Mouse (Mus musculus): Measurements from ENCODE around the gene Tnip2. TPM values are rescaled to one million over a fixed set of nuclear protein-coding genes. Genes with fewer than 3 reads are reported as not detected.
A peak's percentile ranks its signal among the peaks of the same experiment; 100 is the strongest.

Gene Tnip2
- polyA plus RNA-seq, 1 experiment from 2014 or later = 16.2 TPM

- no peaks in the 10 kb centered on the region for H3K36me3 ChIP-seq (ENCODE audit: insufficient read depth)
- DNase-seq (no peak), ATAC-seq (ENCODE audit: insufficient read depth) (no peak)
- no peak overlapping the region for H3K27ac ChIP-seq (ENCODE audit: low read depth)
- WGBS = 63% methylated on average over 1 of the region's 1 CpGs
- H3K4me3 ChIP-seq (ENCODE audit: low read depth, low read length) = no peak overlapping the region
- H3K4me1 ChIP-seq (ENCODE audit: insufficient read depth) = no peaks in the 10 kb centered on the region
- TF ChIP-seq CTCF (IDR thresholded peaks at IDR 0.05; ENCODE audit: low read depth) = no peak
- no peak overlapping the region for H3K4me2 ChIP-seq
- H3K9me3 ChIP-seq (ENCODE audit: low read depth, low read length) = no peaks in the 10 kb centered on the region
- H3K9ac ChIP-seq = no peak overlapping the region
- no peaks in the 10 kb centered on the region for H3K27me3 ChIP-seq (ENCODE audit: insufficient read depth, low read length)
Measured at GRCm38 (mm10) chr5:34542166-34542565, 28.4 kb upstream of the Tnip2 start.

GRCm38 (mm10) chr5:34539121-34539520, 25.3 kb upstream of the Tnip2 start:
- no peak overlapping the region for H3K9ac ChIP-seq
- H3K27me3 ChIP-seq (ENCODE audit: insufficient read depth, low read length) = no peaks in the 10 kb centered on the region
- TF ChIP-seq CTCF (IDR thresholded peaks at IDR 0.05; ENCODE audit: low read depth) = no peak
- no peak overlapping the region for H3K27ac ChIP-seq (ENCODE audit: low read depth)
- DNase-seq (no peak), ATAC-seq (ENCODE audit: insufficient read depth) (no peak)
- 77% methylated on average over 2 of the region's 2 CpGs for WGBS
- H3K4me2 ChIP-seq = no peak overlapping the region
- H3K4me1 ChIP-seq (ENCODE audit: insufficient read depth) = no peaks in the 10 kb centered on the region
- H3K9me3 ChIP-seq (ENCODE audit: low read depth, low read length) = no peaks in the 10 kb centered on the region
- H3K4me3 ChIP-seq (ENCODE audit: low read depth, low read length) = no peak overlapping the region
- H3K36me3 ChIP-seq (ENCODE audit: insufficient read depth) = no peaks in the 10 kb centered on the region

- no peak for ATAC-seq (ENCODE audit: insufficient read depth)
- H3K4me2 ChIP-seq = no peak overlapping the region
- no peak overlapping the region for H3K4me3 ChIP-seq (ENCODE audit: low read depth, low read length)
- peak; percentile 39 for TF ChIP-seq CTCF (IDR thresholded peaks at IDR 0.05; ENCODE audit: low read depth)
- DNase-seq = peak; percentile 31
- H3K4me1 ChIP-seq (ENCODE audit: insufficient read depth) = no peaks in the 10 kb centered on the region
- H3K36me3 ChIP-seq (ENCODE audit: insufficient read depth) = no peaks in the 10 kb centered on the region
- H3K9ac ChIP-seq = no peak overlapping the region
- H3K27ac ChIP-seq (ENCODE audit: low read depth) = no peak overlapping the region
- WGBS = 31% methylated on average over 5 of the region's 5 CpGs
- H3K9me3 ChIP-seq (ENCODE audit: low read depth, low read length) = no peaks in the 10 kb centered on the region
- no peaks in the 10 kb centered on the region for H3K27me3 ChIP-seq (ENCODE audit: insufficient read depth, low read length)
Measured at GRCm38 (mm10) chr5:34538527-34538926, 24.7 kb upstream of the Tnip2 start.

GRCm38 (mm10) chr5:34538079-34538478, 24.3 kb upstream of the Tnip2 start:
- Histone ChIP-seq H3K9ac (no peak overlapping the region), H3K4me3 (ENCODE audit: low read depth, low read length) (no peak overlapping the region), H3K27me3 (ENCODE audit: insufficient read depth, low read length) (no peaks in the 10 kb centered on the region), H3K27ac (ENCODE audit: low read depth) (no peak overlapping the region), H3K9me3 (ENCODE audit: low read depth, low read length) (no peaks in the 10 kb centered on the region), H3K36me3 (ENCODE audit: insufficient read depth) (no peaks in the 10 kb centered on the region), H3K4me1 (ENCODE audit: insufficient read depth) (no peaks in the 10 kb centered on the region), H3K4me2 (no peak overlapping the region)
- TF ChIP-seq CTCF (IDR thresholded peaks at IDR 0.05; ENCODE audit: low read depth) = no peak
- ATAC-seq (ENCODE audit: insufficient read depth) = no peak
- DNase-seq = no peak
- 67% methylated on average over 7 of the region's 7 CpGs for WGBS

- ATAC-seq (ENCODE audit: insufficient read depth) (no peak), DNase-seq (no peak)
- WGBS = 78% methylated on average over 7 of the region's 7 CpGs
- H3K27me3 ChIP-seq (ENCODE audit: insufficient read depth, low read length) = no peaks in the 10 kb centered on the region
- no peak for TF ChIP-seq CTCF (IDR thresholded peaks at IDR 0.05; ENCODE audit: low read depth)
- no peaks in the 10 kb centered on the region for H3K36me3 ChIP-seq (ENCODE audit: insufficient read depth)
- H3K9me3 ChIP-seq (ENCODE audit: low read depth, low read length) = no peaks in the 10 kb centered on the region
- H3K4me3 ChIP-seq (ENCODE audit: low read depth, low read length) = no peak overlapping the region
- no peaks in the 10 kb centered on the region for H3K4me1 ChIP-seq (ENCODE audit: insufficient read depth)
- no peak overlapping the region for H3K9ac ChIP-seq
- no peak overlapping the region for H3K27ac ChIP-seq (ENCODE audit: low read depth)
- H3K4me2 ChIP-seq = no peak overlapping the region
Measured at GRCm38 (mm10) chr5:34535831-34536230, 22.0 kb upstream of the Tnip2 start.

- H3K27ac ChIP-seq (ENCODE audit: low read depth) = no peak overlapping the region
- H3K9ac ChIP-seq = no peak overlapping the region
- H3K4me1 ChIP-seq (ENCODE audit: insufficient read depth) = no peaks in the 10 kb centered on the region
- H3K4me3 ChIP-seq (ENCODE audit: low read depth, low read length) = no peak overlapping the region
- H3K36me3 ChIP-seq (ENCODE audit: insufficient read depth) = no peaks in the 10 kb centered on the region
- no peaks in the 10 kb centered on the region for H3K9me3 ChIP-seq (ENCODE audit: low read depth, low read length)
- no peak for TF ChIP-seq CTCF (IDR thresholded peaks at IDR 0.05; ENCODE audit: low read depth)
- DNase-seq = no peak
- no peak overlapping the region for H3K4me2 ChIP-seq
- WGBS = 66% methylated on average over 5 of the region's 5 CpGs
- no peak for ATAC-seq (ENCODE audit: insufficient read depth)
- H3K27me3 ChIP-seq (ENCODE audit: insufficient read depth, low read length) = no peaks in the 10 kb centered on the region
Measured at GRCm38 (mm10) chr5:34534776-34535581, 21.2 kb upstream of the Tnip2 start.

GRCm38 (mm10) chr5:34533820-34534219, 20.0 kb upstream of the Tnip2 start:
- Histone ChIP-seq H3K27ac (ENCODE audit: low read depth) (no peak overlapping the region), H3K9me3 (ENCODE audit: low read depth, low read length) (no peaks in the 10 kb centered on the region), H3K36me3 (ENCODE audit: insufficient read depth) (no peaks in the 10 kb centered on the region), H3K4me2 (no peak overlapping the region), H3K4me1 (ENCODE audit: insufficient read depth) (no peaks in the 10 kb centered on the region), H3K4me3 (ENCODE audit: low read depth, low read length) (no peak overlapping the region), H3K27me3 (ENCODE audit: insufficient read depth, low read length) (no peaks in the 10 kb centered on the region), H3K9ac (no peak overlapping the region)
- 63% methylated on average over 3 of the region's 3 CpGs for WGBS
- DNase-seq = peak; percentile 3
- TF ChIP-seq CTCF (IDR thresholded peaks at IDR 0.05; ENCODE audit: low read depth) = no peak
- ATAC-seq (ENCODE audit: insufficient read depth) = no peak
